Mouse (Mus musculus) layer of hippocampus, adult 18-20 months (tissue): ENCODE data around the gene Npas3. TPM values are rescaled to one million over a fixed set of nuclear protein-coding genes. Genes with fewer than 3 reads are reported as not detected.
A peak's percentile ranks its signal among the peaks of the same experiment; 100 is the strongest.

Experiments used
- DNase-seq, 2 experiments: peaks; one replicate each; pipeline ENCODE4 v3.0.0; 2022; ENCODE audit warnings: low spot score in 2 of 2
- total RNA-seq, 2 experiments: library from RNA; stranded (reverse); gene quantifications; 2 replicates each; pipeline ENCODE4 v1.2.3; 2021

Gene Npas3
- total RNA-seq, 2 experiments from 2014 or later: 23.5 to 24.8 TPM

GRCm38 (mm10) chr12:54048126-54048525 lies 799.6 kb downstream of the Npas3 start:
- DNase-seq: no peak

- DNase-seq: peak in 1 of 2 experiments; percentile 22
Measured at GRCm38 (mm10) chr12:54049926-54050325, 801.4 kb downstream of the Npas3 start.

- no peak for DNase-seq
Measured at GRCm38 (mm10) chr12:54052939-54053338, 804.5 kb downstream of the Npas3 start.

GRCm38 (mm10) chr12:54053598-54053997 lies 805.1 kb downstream of the Npas3 start:
- DNase-seq: no peak

- peak; percentile 70 to 85 for DNase-seq
Measured at GRCm38 (mm10) chr12:54060732-54061131, 812.3 kb downstream of the Npas3 start.

- no peak for DNase-seq
Measured at GRCm38 (mm10) chr12:54061168-54061567, 812.7 kb downstream of the Npas3 start.

- DNase-seq: no peak
Measured at GRCm38 (mm10) chr12:54064986-54065385, 816.5 kb downstream of the Npas3 start.

- no peak for DNase-seq
Measured at GRCm38 (mm10) chr12:54065607-54066006, 817.1 kb downstream of the Npas3 start.

GRCm38 (mm10) chr12:54067419-54067818 lies 818.9 kb downstream of the Npas3 start:
- DNase-seq: no peak

- DNase-seq: no peak
Measured at GRCm38 (mm10) chr12:54067886-54068756, 819.6 kb downstream of the Npas3 start.

- DNase-seq: no peak
Measured at GRCm38 (mm10) chr12:54068757-54069146, 820.3 kb downstream of the Npas3 start.

GRCm38 (mm10) chr12:54074012-54074411 lies 825.5 kb downstream of the Npas3 start:
- DNase-seq: no peak

GRCm38 (mm10) chr12:54080996-54081395 lies 832.5 kb downstream of the Npas3 start:
- no peak for DNase-seq

- DNase-seq: no peak
Measured at GRCm38 (mm10) chr12:54093729-54094128, 845.3 kb downstream of the Npas3 start.

GRCm38 (mm10) chr12:54096492-54096891 lies 848.0 kb downstream of the Npas3 start:
- no peak for DNase-seq

- DNase-seq: no peak
Measured at GRCm38 (mm10) chr12:54098136-54098535, 849.7 kb downstream of the Npas3 start.

GRCm38 (mm10) chr12:54098785-54099184 lies 850.3 kb downstream of the Npas3 start:
- peak; percentile 10 to 80 for DNase-seq

GRCm38 (mm10) chr12:54099458-54099857 lies 851.0 kb downstream of the Npas3 start:
- DNase-seq: no peak

GRCm38 (mm10) chr12:54101307-54101870 lies 852.9 kb downstream of the Npas3 start:
- DNase-seq: no peak

GRCm38 (mm10) chr12:54102500-54102899 lies 854.0 kb downstream of the Npas3 start:
- DNase-seq: no peak

GRCm38 (mm10) chr12:54105531-54105930 lies 857.1 kb downstream of the Npas3 start:
- peak in 1 of 2 experiments; percentile 46 for DNase-seq

- no peak for DNase-seq
Measured at GRCm38 (mm10) chr12:54105946-54106345, 857.5 kb downstream of the Npas3 start.

- DNase-seq: no peak
Measured at GRCm38 (mm10) chr12:54110342-54110741, 861.9 kb downstream of the Npas3 start.
